Mouse (Mus musculus) bone marrow, adult 2 months (tissue): ENCODE results near the gene Adcy7. TPM values are rescaled to one million over a fixed set of nuclear protein-coding genes. Genes with fewer than 3 reads are reported as not detected.
A peak's percentile ranks its signal among the peaks of the same experiment; 100 is the strongest.

Experiments used
- H3K27ac ChIP-seq: fragments of 200-500 bp; 2 replicates; pipeline ENCODE4 v1.5.1; 2012; ENCODE audit warnings: low read depth, mild to moderate bottlenecking, control low read depth, inconsistent platforms, low read length; ENCODE audit not compliant: control insufficient read depth, poor library complexity, insufficient read depth
- H3K4me1 ChIP-seq: fragments of 200-500 bp; 2 replicates; pipeline ENCODE4 v1.6.1; 2011; ENCODE audit warnings: low read length; ENCODE audit not compliant: control insufficient read depth, insufficient read depth
- H3K4me3 ChIP-seq: fragments of 200-500 bp; replicated peaks from 2 replicates; pipeline ENCODE3; 2011; ENCODE audit warnings: mild to moderate bottlenecking, low read depth, low read length, control low read depth; ENCODE audit not compliant: control insufficient read depth
- CTCF ChIP-seq: fragments of 200-500 bp; IDR thresholded peaks from 2 replicates; pipeline ENCODE4 v1.5.1; 2011; ENCODE audit warnings: low read length, control low read depth; ENCODE audit not compliant: control insufficient read depth, insufficient read depth
- POLR2A ChIP-seq: fragments of 200-500 bp; IDR thresholded peaks from 2 replicates; pipeline ENCODE4 v1.6.1; 2011; ENCODE audit warnings: low read depth, mild to moderate bottlenecking, control low read depth, low read length, borderline replicate concordance; ENCODE audit not compliant: control insufficient read depth
- WGBS: fragments of 180-500 bp; shearing (Covaris S2); methylation state at CpG from one replicate; pipeline ENCODE4 v1.1.7; 2018; 5-methylcytosine and 5-hydroxymethylcytosine counted together
- polyA plus RNA-seq: library from polyadenylated mRNA; stranded (reverse); fragments of >200 nt; gene quantifications from 2 replicates; pipeline ENCODE4 v1.2.4, GENCODE M21; 2011; ENCODE audit warnings: low replicate concordance; ENCODE audit not compliant: missing spikeins, insufficient read depth, insufficient read length

Adcy7 gene
- 18.7 and 66.8 TPM in 2 replicates for polyA plus RNA-seq

- H3K4me1 ChIP-seq, result peaks cover 1% of the 10 kb centered on the region; the same call in 1 of the 2 replicates
These were observed at the start of gene Adcy7 for GRCm38 (mm10) chr8:88272231-88273050. Adcy7 (plus strand) TSS chr8:88272403.

GRCm38 (mm10) chr8:88225358-88225757 lies 46.8 kb upstream of the Adcy7 start:
- Histone ChIP-seq H3K27ac (no peak overlapping the region), H3K4me1 (peaks cover 4% of the 10 kb centered on the region; the same call in 1 of the 2 replicates), H3K4me3 (no peak overlapping the region)
- 84% methylated on average over 5 of the region's 5 CpGs for WGBS
- TF ChIP-seq POLR2A (no peak), CTCF (no peak)

More at GRCm38 (mm10) chr8:88272231-88273050, at the start of gene Adcy7:
- Histone ChIP-seq H3K4me3 (peak within 1 kb of the TSS; percentile 54), H3K27ac (peak within 1 kb of the TSS; percentile 29; the same call in 1 of the 2 replicates)
- 4% methylated on average over 64 of the region's 64 CpGs for WGBS
- TF ChIP-seq CTCF (peak; percentile 41; the same call in 1 of the 2 replicates), POLR2A (no peak; the same call in 1 of the 2 replicates)

- Histone ChIP-seq H3K27ac (no peak overlapping the region), H3K4me1 (peaks cover 4% of the 10 kb centered on the region; the same call in 1 of the 2 replicates), H3K4me3 (no peak overlapping the region)
- TF ChIP-seq CTCF, result no peak
- TF ChIP-seq POLR2A, result no peak
- 68% methylated on average over 6 of the region's 6 CpGs for WGBS
These were observed 44.4 kb upstream of the Adcy7 start for GRCm38 (mm10) chr8:88227851-88228250.

- WGBS, result 73% methylated on average over 1 of the region's 1 CpGs
- peaks cover 4% of the 10 kb centered on the region; the same call in 1 of the 2 replicates for H3K4me1 ChIP-seq
- H3K4me3 ChIP-seq, result no peak overlapping the region
- H3K27ac ChIP-seq, result no peak overlapping the region
- no peak for TF ChIP-seq POLR2A
- TF ChIP-seq CTCF, result no peak
These were observed 43.9 kb upstream of the Adcy7 start for GRCm38 (mm10) chr8:88228286-88228685.

- TF ChIP-seq CTCF (no peak), POLR2A (no peak)
- 23% methylated on average over 1 of the region's 1 CpGs for WGBS
These were observed 43.4 kb upstream of the Adcy7 start for GRCm38 (mm10) chr8:88228800-88229199.

GRCm38 (mm10) chr8:88236666-88237065 lies 35.5 kb upstream of the Adcy7 start:
- peaks cover 2% of the 10 kb centered on the region; the same call in 1 of the 2 replicates for H3K4me1 ChIP-seq
- TF ChIP-seq CTCF (no peak), POLR2A (no peak)
- H3K27ac ChIP-seq, result no peak overlapping the region
- no peak overlapping the region for H3K4me3 ChIP-seq
- 73% methylated on average over 2 of the region's 2 CpGs for WGBS

More at GRCm38 (mm10) chr8:88228800-88229199, 43.4 kb upstream of the Adcy7 start:
- Histone ChIP-seq H3K27ac (0 out of 2 replicates have a peak overlapping the region, but pooled peaks have one; percentile 41), H3K4me3 (no peak overlapping the region), H3K4me1 (peaks cover 4% of the 10 kb centered on the region; the same call in 1 of the 2 replicates)

- peaks cover 2% of the 10 kb centered on the region; the same call in 1 of the 2 replicates for H3K4me1 ChIP-seq
- no peak for TF ChIP-seq CTCF
- no peak for TF ChIP-seq POLR2A
- WGBS, result 18% methylated on average over 2 of the region's 2 CpGs
- H3K4me3 ChIP-seq, result no peak overlapping the region
- no peak overlapping the region for H3K27ac ChIP-seq
These were observed 34.6 kb upstream of the Adcy7 start for GRCm38 (mm10) chr8:88237606-88238005.

GRCm38 (mm10) chr8:88239277-88239676 lies 32.9 kb upstream of the Adcy7 start:
- Histone ChIP-seq H3K4me1 (peaks cover 2% of the 10 kb centered on the region; the same call in 1 of the 2 replicates), H3K27ac (no peak overlapping the region), H3K4me3 (no peak overlapping the region)
- 92% methylated on average over 5 of the region's 5 CpGs for WGBS
- TF ChIP-seq CTCF, result no peak

GRCm38 (mm10) chr8:88241871-88242270 lies 30.3 kb upstream of the Adcy7 start:
- Histone ChIP-seq H3K4me3 (no peak overlapping the region), H3K27ac (no peak overlapping the region), H3K4me1 (peaks cover 2% of the 10 kb centered on the region; the same call in 1 of the 2 replicates)
- WGBS, result 43% methylated on average over 4 of the region's 4 CpGs
- TF ChIP-seq POLR2A (no peak), CTCF (no peak)
